Mouse (Mus musculus): ENCODE measurements around the gene Rap1gap2.

Rap1gap2 gene

GRCm38 (mm10) chr11:74499058-74499457 is 111.7 kb downstream of the Rap1gap2 start:
- no peak for DNase-seq

GRCm38 (mm10) chr11:74496581-74496980 is 114.1 kb downstream of the Rap1gap2 start:
- no peak for DNase-seq

- no peak for DNase-seq
These were observed 116.8 kb downstream of the Rap1gap2 start for GRCm38 (mm10) chr11:74493936-74494335.

GRCm38 (mm10) chr11:74493172-74493862 is 117.4 kb downstream of the Rap1gap2 start:
- DNase-seq: no peak

GRCm38 (mm10) chr11:74491130-74491529 is 119.6 kb downstream of the Rap1gap2 start:
- no peak for DNase-seq

GRCm38 (mm10) chr11:74489239-74489638 is 121.5 kb downstream of the Rap1gap2 start:
- no peak for DNase-seq

- DNase-seq: no peak
These were observed 122.8 kb downstream of the Rap1gap2 start for GRCm38 (mm10) chr11:74487952-74488351.

- DNase-seq: peak; percentile 81
These were observed 125.1 kb downstream of the Rap1gap2 start for GRCm38 (mm10) chr11:74485435-74486217.

GRCm38 (mm10) chr11:74483871-74484270 is 126.8 kb downstream of the Rap1gap2 start:
- no peak for DNase-seq

- DNase-seq: no peak
These were observed 127.4 kb downstream of the Rap1gap2 start for GRCm38 (mm10) chr11:74483153-74483817.

- no peak for DNase-seq
These were observed 128.9 kb downstream of the Rap1gap2 start for GRCm38 (mm10) chr11:74481797-74482196.

GRCm38 (mm10) chr11:74479715-74480289 is 130.9 kb downstream of the Rap1gap2 start:
- peak; percentile 75 for DNase-seq

- DNase-seq: no peak
These were observed 131.8 kb downstream of the Rap1gap2 start for GRCm38 (mm10) chr11:74478877-74479276.

- no peak for DNase-seq
These were observed 138.0 kb downstream of the Rap1gap2 start for GRCm38 (mm10) chr11:74472671-74473070.

- DNase-seq: no peak
These were observed 142.5 kb downstream of the Rap1gap2 start for GRCm38 (mm10) chr11:74468195-74468594.

GRCm38 (mm10) chr11:74465712-74466111 is 145.0 kb downstream of the Rap1gap2 start:
- DNase-seq: no peak

GRCm38 (mm10) chr11:74464181-74464977 is 146.3 kb downstream of the Rap1gap2 start:
- DNase-seq: no peak

GRCm38 (mm10) chr11:74462651-74463050 is 148.1 kb downstream of the Rap1gap2 start:
- DNase-seq: no peak

- no peak for DNase-seq
These were observed 151.1 kb downstream of the Rap1gap2 start for GRCm38 (mm10) chr11:74459651-74460050.

GRCm38 (mm10) chr11:74458400-74458799 is 152.3 kb downstream of the Rap1gap2 start:
- no peak for DNase-seq

GRCm38 (mm10) chr11:74457194-74457593 is 153.5 kb downstream of the Rap1gap2 start:
- no peak for DNase-seq

GRCm38 (mm10) chr11:74448556-74448955 is 162.2 kb downstream of the Rap1gap2 start:
- DNase-seq: no peak

Measured in layer of hippocampus, adult 9-11 months (tissue).